Mouse (Mus musculus) limb, embryonic 11.5 days (tissue): ENCODE measurements around the gene Trim62. TPM values are rescaled to one million over a fixed set of nuclear protein-coding genes. Genes with fewer than 3 reads are reported as not detected.

Experiments used
- ATAC-seq: fragments of 200-750 bp; cut with Nextera tagmentation; 2 replicates; pipeline ENCODE4 v1.8.0; 2017; ENCODE audit warnings: low read depth; ENCODE audit not compliant: insufficient number of reproducible peaks, low FRiP score, low TSS enrichment
- DNase-seq: peaks from one replicate; pipeline ENCODE4 v3.0.0-alpha.2; 2015; ENCODE audit warnings: low spot score
- H3K27ac ChIP-seq: fragments of 300-500 bp; sonication (generic); replicated peaks from 2 replicates; pipeline ENCODE4 v1.5.1; 2014; ENCODE audit warnings: low read depth, mild to moderate bottlenecking, low read length
- H3K27me3 ChIP-seq: fragments of 300-500 bp; sonication (generic); 2 replicates; pipeline ENCODE4 v1.6.1; 2014; ENCODE audit warnings: mild to moderate bottlenecking, low read length, mixed read lengths; ENCODE audit not compliant: control insufficient read depth, insufficient read depth
- H3K36me3 ChIP-seq: fragments of 300-500 bp; sonication (generic); 2 replicates; pipeline ENCODE4 v1.6.1; 2014; ENCODE audit warnings: mild to moderate bottlenecking, low read length, moderate library complexity, mixed read lengths; ENCODE audit not compliant: control insufficient read depth, insufficient read depth
- H3K4me1 ChIP-seq: fragments of 300-500 bp; sonication (generic); 2 replicates; pipeline ENCODE4 v1.6.1; 2014; ENCODE audit warnings: low read length, mixed read lengths; ENCODE audit not compliant: control insufficient read depth, insufficient read depth
- H3K4me2 ChIP-seq: fragments of 300-500 bp; sonication (generic); 2 replicates; pipeline ENCODE4 v1.6.1; 2014; ENCODE audit warnings: low read depth, mild to moderate bottlenecking, moderate library complexity; ENCODE audit not compliant: severe bottlenecking
- H3K4me3 ChIP-seq: fragments of 300-500 bp; sonication (generic); 2 replicates; pipeline ENCODE4 v1.5.1; 2014; ENCODE audit warnings: low read depth, low read length
- H3K9ac ChIP-seq: fragments of 300-500 bp; sonication (generic); 2 replicates; pipeline ENCODE4 v1.6.1; 2014; ENCODE audit warnings: mild to moderate bottlenecking, low read length
- H3K9me3 ChIP-seq: fragments of 300-500 bp; sonication (generic); 2 replicates; pipeline ENCODE4 v1.6.1; 2016; ENCODE audit warnings: low read length; ENCODE audit not compliant: control insufficient read depth
- WGBS: fragments of 180-500 bp; shearing (Covaris S2); extraction: QIAGEN DNeasy Blood & Tissue Kit; methylation state at CpG from one replicate; pipeline ENCODE4 v1.1.7; 2014; 5-methylcytosine and 5-hydroxymethylcytosine counted together
- polyA plus RNA-seq: library from polyadenylated mRNA; unstranded; fragments of >200 nt; fragmentation: Nextera tagmentation; extraction: Ambion mirVana; gene quantifications from 2 replicates; pipeline ENCODE4 v1.2.1, GENCODE M21; 2014

Trim62 gene
- polyA plus RNA-seq, 1 experiment from 2014 or later, result 10.3 TPM

DNA sequence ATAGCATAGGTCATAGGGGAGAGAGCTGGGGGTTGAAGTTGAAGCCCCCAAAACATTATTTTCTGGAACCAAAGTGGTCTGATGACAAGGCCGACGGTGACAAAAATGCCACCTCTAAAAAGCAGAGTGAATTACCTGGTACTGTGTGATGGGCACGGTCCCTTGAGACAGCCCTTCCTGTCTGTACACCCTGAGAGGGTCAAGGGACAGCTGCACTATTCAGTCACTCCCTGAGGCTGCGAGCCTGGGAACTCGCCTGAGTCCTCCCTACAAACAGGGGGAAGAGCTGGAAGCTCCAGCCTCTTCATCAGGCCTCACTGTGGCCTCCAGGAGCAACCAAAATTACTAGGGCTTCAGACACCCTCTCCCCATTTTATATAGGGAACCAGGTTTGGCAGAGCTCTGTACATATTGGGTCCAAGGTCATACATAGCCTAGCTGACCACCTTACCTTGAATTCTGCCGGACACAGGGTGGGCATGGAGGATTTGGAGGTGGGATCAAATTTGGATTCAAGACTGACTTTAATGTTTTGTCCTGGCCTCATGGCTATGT lies 5.1 kb downstream of the Trim62 start:
- DNase-seq (no peak), ATAC-seq (no peak)
- Histone ChIP-seq H3K4me2 (no peak overlapping the region), H3K9me3 (no peaks in the 10 kb centered on the region), H3K9ac (no peak overlapping the region), H3K27me3 (no peaks in the 10 kb centered on the region), H3K4me1 (peaks cover 20% of the 10 kb centered on the region), H3K27ac (no peak overlapping the region), H3K36me3 (no peaks in the 10 kb centered on the region), H3K4me3 (no peak overlapping the region)
- 88% methylated on average over 6 of the region's 6 CpGs for WGBS

- Histone ChIP-seq H3K9ac (no peak overlapping the region), H3K27ac (no peak overlapping the region), H3K4me2 (no peak overlapping the region), H3K36me3 (no peaks in the 10 kb centered on the region), H3K9me3 (no peaks in the 10 kb centered on the region), H3K4me1 (peaks cover 13% of the 10 kb centered on the region; the same call in 1 of the 2 replicates), H3K27me3 (no peaks in the 10 kb centered on the region), H3K4me3 (no peak overlapping the region)
- 70% methylated on average over 12 of the region's 12 CpGs for WGBS
- DNase-seq (no peak), ATAC-seq (no peak)
These were observed 6.6 kb downstream of the Trim62 start for GRCm38 (mm10) chr4:128889752-128890630.

DNA sequence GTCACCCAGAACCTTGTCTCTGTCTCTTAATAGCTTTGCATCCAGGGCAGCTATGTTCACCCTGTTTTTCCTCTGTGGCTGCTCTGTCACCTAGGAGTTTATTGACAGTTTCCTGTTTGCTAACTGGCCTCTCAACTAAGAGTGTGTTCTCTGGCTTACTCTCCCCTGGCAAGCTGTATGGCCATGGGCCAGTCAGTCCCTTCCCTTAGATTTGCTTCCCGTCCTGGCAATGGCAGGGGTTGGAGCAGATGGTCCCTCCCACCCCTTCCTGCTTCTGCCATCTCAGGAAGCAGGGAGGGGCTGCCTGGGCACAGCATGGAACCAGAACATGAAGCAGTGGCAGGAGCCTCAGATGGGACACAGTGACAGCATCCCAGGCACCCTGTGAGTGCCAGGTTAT lies 7.8 kb downstream of the Trim62 start:
- no peaks in the 10 kb centered on the region for H3K9me3 ChIP-seq
- DNase-seq (no peak), ATAC-seq (no peak)
- 20% methylated on average over 1 of the region's 1 CpGs for WGBS
- no peak overlapping the region for H3K27ac ChIP-seq
- no peaks in the 10 kb centered on the region for H3K27me3 ChIP-seq
- H3K4me3 ChIP-seq, result no peak overlapping the region
- no peak overlapping the region for H3K9ac ChIP-seq
- H3K36me3 ChIP-seq, result no peaks in the 10 kb centered on the region
- H3K4me1 ChIP-seq, result peaks cover 13% of the 10 kb centered on the region; the same call in 1 of the 2 replicates
- H3K4me2 ChIP-seq, result no peak overlapping the region

DNA sequence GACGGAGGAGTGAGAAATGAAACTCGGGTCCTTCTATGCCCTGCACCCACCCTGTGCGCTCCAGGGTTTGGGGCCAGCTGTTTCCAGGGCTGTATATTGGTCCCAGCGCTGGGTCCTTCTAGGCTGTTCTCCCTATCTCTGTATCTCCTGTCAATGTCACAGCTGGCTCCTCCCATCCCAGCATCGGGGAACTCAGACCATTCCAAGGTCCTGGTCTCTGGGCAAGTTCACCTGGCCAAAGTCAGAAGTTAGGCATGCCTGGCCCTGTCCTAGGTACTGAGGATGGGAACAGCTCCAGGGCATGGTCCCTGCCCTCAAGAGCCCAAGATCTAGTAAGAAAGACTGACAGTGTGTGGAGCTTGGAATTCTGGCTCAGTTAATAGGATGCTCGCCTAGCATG lies 8.4 kb downstream of the Trim62 start:
- 78% methylated on average over 6 of the region's 6 CpGs for WGBS
- no peaks in the 10 kb centered on the region for H3K27me3 ChIP-seq
- ATAC-seq, result no peak
- H3K9ac ChIP-seq, result no peak overlapping the region
- no peak overlapping the region for H3K4me2 ChIP-seq
- H3K4me3 ChIP-seq, result no peak overlapping the region
- peaks cover 11% of the 10 kb centered on the region; the same call in 1 of the 2 replicates for H3K4me1 ChIP-seq
- DNase-seq, result no peak
- H3K27ac ChIP-seq, result no peak overlapping the region
- H3K9me3 ChIP-seq, result no peaks in the 10 kb centered on the region
- no peaks in the 10 kb centered on the region for H3K36me3 ChIP-seq

- 97% methylated on average over 6 of the region's 6 CpGs for WGBS
- no peak for ATAC-seq
- no peak overlapping the region for H3K9ac ChIP-seq
- no peak overlapping the region for H3K4me2 ChIP-seq
- no peak overlapping the region for H3K27ac ChIP-seq
- no peak overlapping the region for H3K4me3 ChIP-seq
- H3K9me3 ChIP-seq, result no peaks in the 10 kb centered on the region
- H3K36me3 ChIP-seq, result no peaks in the 10 kb centered on the region
- DNase-seq, result no peak
- H3K27me3 ChIP-seq, result no peaks in the 10 kb centered on the region
- H3K4me1 ChIP-seq, result peaks cover 9% of the 10 kb centered on the region; the same call in 1 of the 2 replicates
These were observed 8.8 kb downstream of the Trim62 start for GRCm38 (mm10) chr4:128892188-128892587.

GRCm38 (mm10) chr4:128894112-128894511 lies 10.7 kb downstream of the Trim62 start:
- Histone ChIP-seq H3K27me3 (no peaks in the 10 kb centered on the region), H3K4me2 (no peak overlapping the region), H3K4me3 (no peak overlapping the region), H3K9me3 (no peaks in the 10 kb centered on the region), H3K27ac (no peak overlapping the region), H3K36me3 (no peaks in the 10 kb centered on the region), H3K4me1 (peaks cover 24% of the 10 kb centered on the region), H3K9ac (no peak overlapping the region)
- no peak for ATAC-seq
- DNase-seq, result no peak
- 86% methylated on average over 12 of the region's 12 CpGs for WGBS

DNA sequence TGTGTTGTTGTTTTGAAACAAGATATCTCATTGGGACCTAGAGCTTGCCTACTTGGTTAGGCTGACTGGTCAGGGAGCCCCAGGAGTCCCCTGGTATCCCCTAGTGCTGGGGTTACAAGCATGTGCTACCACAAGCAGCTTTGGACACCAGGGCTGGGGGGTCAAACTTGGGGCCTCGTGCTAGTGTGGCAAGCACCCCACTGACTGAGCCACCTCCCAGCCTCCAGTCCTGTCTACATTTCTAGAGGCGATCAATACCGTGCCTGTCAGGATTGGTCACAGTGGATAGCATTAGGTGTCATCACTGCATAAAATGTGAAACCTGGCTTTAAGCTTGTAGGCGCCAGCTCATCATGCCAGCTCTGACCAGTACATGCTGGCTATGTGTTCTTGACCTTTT lies 12.5 kb downstream of the Trim62 start:
- no peaks in the 10 kb centered on the region for H3K36me3 ChIP-seq
- no peak for ATAC-seq
- 90% methylated on average over 4 of the region's 4 CpGs for WGBS
- H3K27me3 ChIP-seq, result no peaks in the 10 kb centered on the region
- no peak overlapping the region for H3K27ac ChIP-seq
- H3K9ac ChIP-seq, result no peak overlapping the region
- H3K9me3 ChIP-seq, result no peaks in the 10 kb centered on the region
- no peak overlapping the region for H3K4me3 ChIP-seq
- DNase-seq, result no peak
- no peak overlapping the region for H3K4me2 ChIP-seq
- peaks cover 33% of the 10 kb centered on the region for H3K4me1 ChIP-seq

GRCm38 (mm10) chr4:128896667-128897066 lies 13.3 kb downstream of the Trim62 start:
- no peaks in the 10 kb centered on the region for H3K36me3 ChIP-seq
- no peaks in the 10 kb centered on the region for H3K27me3 ChIP-seq
- H3K4me3 ChIP-seq, result no peak overlapping the region
- H3K9ac ChIP-seq, result no peak overlapping the region
- H3K9me3 ChIP-seq, result no peaks in the 10 kb centered on the region
- DNase-seq (no peak), ATAC-seq (no peak)
- no peak overlapping the region for H3K4me2 ChIP-seq
- WGBS, result 95% methylated on average over 10 of the region's 10 CpGs
- no peak overlapping the region for H3K27ac ChIP-seq
- H3K4me1 ChIP-seq, result peaks cover 29% of the 10 kb centered on the region
